Mouse (Mus musculus): Measurements from ENCODE around the gene Cyp2u1. TPM values are rescaled to one million over a fixed set of nuclear protein-coding genes. Genes with fewer than 3 reads are reported as not detected.

The Cyp2u1 gene
- total and polyA plus RNA-seq, 2 experiments from 2014 or later, result 14.5 to 24.5 TPM

DNA sequence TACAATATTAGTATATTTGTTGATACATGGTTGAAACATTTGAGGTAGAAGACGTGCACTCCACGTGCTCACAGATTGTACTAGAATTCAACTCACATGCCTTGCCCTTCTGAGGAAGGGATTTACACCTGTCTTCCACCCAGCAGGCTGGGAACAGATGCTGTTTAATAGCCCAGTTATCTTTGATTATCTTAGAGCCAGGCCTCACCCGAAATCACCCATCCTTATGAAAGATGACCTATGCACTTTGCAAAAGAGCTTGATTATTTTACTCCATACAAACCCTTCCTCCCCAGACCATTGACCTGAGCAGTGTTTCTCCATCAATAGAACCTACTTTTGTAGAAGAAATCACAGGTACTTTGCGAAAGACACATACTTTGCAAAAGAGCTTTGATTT, 7.5 kb upstream of the Cyp2u1 start:
- H3K4me3 ChIP-seq (ENCODE audit: low read length), result no peak overlapping the region
- H3K9ac ChIP-seq (replicated peaks; ENCODE audit: low read length), result no peak overlapping the region
- H3K27ac ChIP-seq, result no peak overlapping the region
- no peaks in the 10 kb centered on the region for H3K4me1 ChIP-seq (ENCODE audit: insufficient read depth, low read length)
- no peak for TF ChIP-seq CTCF (IDR thresholded peaks at IDR 0.05; ENCODE audit: low read depth)
- no peaks in the 10 kb centered on the region for H3K9me3 ChIP-seq (ENCODE audit: low read length)
- WGBS, result 90% methylated on average over 4 of the region's 4 CpGs
- no peak overlapping the region for H3K4me2 ChIP-seq (ENCODE audit: low read depth, low read length)
- DNase-seq (ENCODE audit: low spot score) (no peak), ATAC-seq (no peak)
- H3K36me3 ChIP-seq (ENCODE audit: insufficient read depth, low read length), result no peaks in the 10 kb centered on the region
- H3K27me3 ChIP-seq (ENCODE audit: insufficient read depth, low read length), result no peaks in the 10 kb centered on the region

DNA sequence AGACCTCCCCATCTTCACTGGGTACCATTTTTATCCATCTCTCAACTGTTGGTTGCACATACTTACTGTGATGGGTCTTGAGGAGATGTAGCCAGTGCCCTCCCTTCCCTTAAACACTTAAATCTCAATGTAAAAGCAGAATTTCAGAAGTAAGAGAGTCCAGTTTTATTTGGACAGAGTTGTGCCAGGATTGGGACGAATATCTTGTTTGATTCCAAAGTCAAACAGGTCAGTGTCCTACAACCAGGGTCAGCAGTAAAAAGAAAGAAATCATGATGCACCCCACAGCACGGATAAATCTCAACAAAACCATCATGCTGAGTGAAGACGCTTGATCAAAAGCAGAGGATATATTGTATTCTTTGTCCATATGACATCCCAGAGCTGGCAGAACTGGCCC, 4.8 kb upstream of the Cyp2u1 start:
- Histone ChIP-seq H3K4me3 (ENCODE audit: low read length) (no peak overlapping the region), H3K9ac (replicated peaks; ENCODE audit: low read length) (no peak overlapping the region), H3K27me3 (ENCODE audit: insufficient read depth, low read length) (no peaks in the 10 kb centered on the region), H3K4me2 (ENCODE audit: low read depth, low read length) (no peak overlapping the region), H3K27ac (no peak overlapping the region), H3K4me1 (ENCODE audit: insufficient read depth, low read length) (no peaks in the 10 kb centered on the region), H3K9me3 (ENCODE audit: low read length) (no peaks in the 10 kb centered on the region), H3K36me3 (ENCODE audit: insufficient read depth, low read length) (no peaks in the 10 kb centered on the region)
- DNase-seq (ENCODE audit: low spot score) (no peak), ATAC-seq (no peak)
- TF ChIP-seq CTCF (IDR thresholded peaks at IDR 0.05; ENCODE audit: low read depth), result no peak
- 83% methylated on average over 3 of the region's 3 CpGs for WGBS

DNA sequence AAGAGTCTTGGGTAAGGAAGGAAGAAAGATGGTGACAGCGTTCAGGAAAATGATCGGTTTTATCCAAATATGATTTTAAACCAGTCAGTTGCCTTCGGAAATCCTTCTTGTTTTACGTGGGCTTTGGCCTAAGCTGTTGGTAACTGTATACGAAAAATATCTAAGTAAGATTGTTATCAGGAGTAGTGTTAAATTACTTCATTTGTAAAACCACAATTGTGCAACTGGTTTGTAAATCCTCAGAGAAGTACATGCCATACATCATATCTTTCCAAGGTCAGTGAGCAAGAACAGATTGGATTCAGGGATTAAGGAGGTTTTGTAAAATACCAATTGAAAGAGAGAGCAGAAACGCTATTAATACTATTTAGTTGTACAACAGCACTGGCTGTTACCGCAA, 3.2 kb upstream of the Cyp2u1 start:
- DNase-seq (ENCODE audit: low spot score) (no peak), ATAC-seq (no peak)
- Histone ChIP-seq H3K9me3 (ENCODE audit: low read length) (no peaks in the 10 kb centered on the region), H3K36me3 (ENCODE audit: insufficient read depth, low read length) (no peaks in the 10 kb centered on the region), H3K27ac (no peak overlapping the region), H3K4me2 (ENCODE audit: low read depth, low read length) (no peak overlapping the region), H3K9ac (replicated peaks; ENCODE audit: low read length) (no peak overlapping the region), H3K4me3 (ENCODE audit: low read length) (no peak overlapping the region), H3K4me1 (ENCODE audit: insufficient read depth, low read length) (peaks cover 7% of the 10 kb centered on the region), H3K27me3 (ENCODE audit: insufficient read depth, low read length) (no peaks in the 10 kb centered on the region)
- WGBS, result 92% methylated on average over 7 of the region's 7 CpGs
- no peak for TF ChIP-seq CTCF (IDR thresholded peaks at IDR 0.05; ENCODE audit: low read depth)

DNA sequence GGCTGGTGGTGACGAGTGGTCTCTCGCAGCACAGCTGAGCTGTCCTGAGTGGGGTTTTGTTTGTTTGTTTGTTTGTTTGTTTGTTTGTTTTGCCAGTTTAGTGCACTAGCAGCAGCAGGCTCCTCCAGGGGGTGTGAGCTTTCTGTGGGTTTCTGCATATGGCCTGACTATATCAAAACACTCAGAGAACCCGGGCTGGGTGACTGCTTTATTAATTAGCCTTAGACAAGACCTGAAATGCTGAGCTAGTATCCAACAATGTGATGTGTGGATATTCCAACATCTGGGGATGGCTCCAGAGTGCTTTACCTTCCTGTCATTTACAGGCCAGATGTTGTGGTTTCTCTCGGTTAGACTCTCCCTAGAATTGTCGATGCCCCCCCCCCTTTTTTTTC, 290 bp upstream of the Cyp2u1 start:
- Histone ChIP-seq H3K27me3 (ENCODE audit: insufficient read depth, low read length) (no peaks in the 10 kb centered on the region), H3K9me3 (ENCODE audit: low read length) (no peaks in the 10 kb centered on the region), H3K9ac (replicated peaks; ENCODE audit: low read length) (peak overlapping the region; percentile 53; the same call in 1 of the 2 replicates), H3K4me2 (ENCODE audit: low read depth, low read length) (peak overlapping the region; percentile 86), H3K36me3 (ENCODE audit: insufficient read depth, low read length) (no peaks in the 10 kb centered on the region), H3K27ac (peak overlapping the region; percentile 70; the same call in 1 of the 2 replicates), H3K4me3 (ENCODE audit: low read length) (peak overlapping the region; percentile 53), H3K4me1 (ENCODE audit: insufficient read depth, low read length) (peaks cover 7% of the 10 kb centered on the region)
- no peak for TF ChIP-seq CTCF (IDR thresholded peaks at IDR 0.05; ENCODE audit: low read depth)
- DNase-seq (ENCODE audit: low spot score) (no peak), ATAC-seq (no peak; the same call in 1 of the 2 replicates)
- WGBS, result 19% methylated on average over 5 of the region's 5 CpGs

DNA sequence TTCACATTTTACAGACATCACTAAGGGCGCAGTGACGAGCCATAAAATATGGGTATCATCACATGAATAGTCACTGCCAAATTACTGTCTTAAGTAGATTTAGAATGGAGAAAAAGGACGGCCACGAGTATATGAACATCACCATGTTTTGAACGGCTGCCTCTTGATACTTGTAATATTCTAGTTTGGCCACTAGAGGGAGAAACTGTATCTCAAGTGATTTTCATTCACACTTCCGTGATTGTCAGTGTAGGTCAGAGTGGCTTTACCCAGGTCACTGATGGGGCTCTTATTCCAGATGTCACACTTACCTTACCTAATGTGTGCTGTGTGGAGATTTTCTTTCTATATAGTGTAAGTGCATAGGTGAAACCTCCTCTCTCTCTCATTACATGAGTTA, 3.1 kb downstream of the Cyp2u1 start:
- no peaks in the 10 kb centered on the region for H3K27me3 ChIP-seq (ENCODE audit: insufficient read depth, low read length)
- H3K4me1 ChIP-seq (ENCODE audit: insufficient read depth, low read length), result peaks cover 7% of the 10 kb centered on the region
- peak; percentile 83 for DNase-seq (ENCODE audit: low spot score)
- no peak for ATAC-seq
- no peak overlapping the region for H3K9ac ChIP-seq (replicated peaks; ENCODE audit: low read length)
- no peak overlapping the region for H3K4me2 ChIP-seq (ENCODE audit: low read depth, low read length)
- WGBS, result 12% methylated on average over 6 of the region's 6 CpGs
- no peak overlapping the region for H3K27ac ChIP-seq
- H3K36me3 ChIP-seq (ENCODE audit: insufficient read depth, low read length), result 0 out of 2 replicates have a peak, but pooled peaks cover 5% of the 10 kb centered on the region
- H3K9me3 ChIP-seq (ENCODE audit: low read length), result no peaks in the 10 kb centered on the region
- no peak overlapping the region for H3K4me3 ChIP-seq (ENCODE audit: low read length)
- TF ChIP-seq CTCF (IDR thresholded peaks at IDR 0.05; ENCODE audit: low read depth), result peak; percentile 84

DNA sequence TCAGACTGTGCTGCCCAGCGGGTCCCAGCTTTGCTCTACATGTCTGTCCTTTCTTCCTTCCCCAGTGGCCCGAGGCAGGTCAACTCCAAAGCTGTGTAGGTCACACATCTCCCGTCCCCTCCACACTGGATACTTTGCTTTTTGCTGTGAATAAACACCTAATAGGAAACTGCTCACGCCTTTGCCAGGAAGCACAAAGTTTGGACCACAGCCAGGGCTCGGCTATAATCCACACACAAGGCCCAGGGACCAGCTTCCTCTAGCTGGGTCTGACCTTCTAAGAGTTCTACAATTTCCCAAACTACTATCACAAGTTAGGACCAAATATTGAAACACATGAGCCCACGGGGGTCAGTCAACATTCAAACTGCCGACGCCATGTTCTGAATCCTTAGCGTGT, 3.9 kb downstream of the Cyp2u1 start:
- H3K9ac ChIP-seq (replicated peaks; ENCODE audit: low read length), result no peak overlapping the region
- TF ChIP-seq CTCF (IDR thresholded peaks at IDR 0.05; ENCODE audit: low read depth), result no peak
- no peaks in the 10 kb centered on the region for H3K27me3 ChIP-seq (ENCODE audit: insufficient read depth, low read length)
- H3K36me3 ChIP-seq (ENCODE audit: insufficient read depth, low read length), result 0 out of 2 replicates have a peak, but pooled peaks cover 5% of the 10 kb centered on the region
- H3K4me1 ChIP-seq (ENCODE audit: insufficient read depth, low read length), result peaks cover 7% of the 10 kb centered on the region
- H3K27ac ChIP-seq, result no peak overlapping the region
- DNase-seq (ENCODE audit: low spot score) (no peak), ATAC-seq (no peak)
- WGBS, result 76% methylated on average over 9 of the region's 9 CpGs
- H3K4me2 ChIP-seq (ENCODE audit: low read depth, low read length), result no peak overlapping the region
- H3K4me3 ChIP-seq (ENCODE audit: low read length), result no peak overlapping the region
- no peaks in the 10 kb centered on the region for H3K9me3 ChIP-seq (ENCODE audit: low read length)

DNA sequence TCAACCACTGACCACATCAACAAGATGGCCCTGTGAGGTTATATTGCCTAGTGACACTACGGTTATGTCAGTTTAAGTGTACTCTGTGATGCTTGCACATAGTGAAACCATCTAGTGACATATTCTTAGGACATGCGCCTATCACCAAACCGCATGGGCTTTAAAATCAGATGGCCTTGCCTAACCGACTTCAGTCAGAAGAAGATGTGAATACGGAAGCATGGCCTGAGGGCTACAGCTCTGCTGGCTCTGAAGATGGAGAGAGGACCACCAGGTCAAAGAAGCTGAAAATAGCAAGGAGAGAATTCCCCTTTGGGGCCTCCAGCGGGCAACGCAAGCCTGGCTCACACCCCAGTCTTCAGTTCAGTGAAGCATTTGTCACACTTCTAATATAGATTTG, 6.1 kb downstream of the Cyp2u1 start:
- no peak for TF ChIP-seq CTCF (IDR thresholded peaks at IDR 0.05; ENCODE audit: low read depth)
- H3K4me2 ChIP-seq (ENCODE audit: low read depth, low read length), result no peak overlapping the region
- 91% methylated on average over 7 of the region's 7 CpGs for WGBS
- H3K27ac ChIP-seq, result no peak overlapping the region
- DNase-seq (ENCODE audit: low spot score), result no peak
- no peak overlapping the region for H3K4me3 ChIP-seq (ENCODE audit: low read length)
- H3K9ac ChIP-seq (replicated peaks; ENCODE audit: low read length), result no peak overlapping the region
- H3K4me1 ChIP-seq (ENCODE audit: insufficient read depth, low read length), result peaks cover 5% of the 10 kb centered on the region
- 0 out of 2 replicates have a peak, but pooled peaks cover 5% of the 10 kb centered on the region for H3K36me3 ChIP-seq (ENCODE audit: insufficient read depth, low read length)
- H3K9me3 ChIP-seq (ENCODE audit: low read length), result no peaks in the 10 kb centered on the region
- ATAC-seq, result no peak
- H3K27me3 ChIP-seq (ENCODE audit: insufficient read depth, low read length), result no peaks in the 10 kb centered on the region
